Mouse (Mus musculus): ENCODE measurements at regions not wholly inside any gene's neighbourhood (a gene's known extent, or its start where the extent isn't known, plus 50 kb on each side); places are given as distances from the start of the nearest gene placed in this dataset.

- no peak overlapping the region for H3K4me3 ChIP-seq (ENCODE audit: control insufficient read depth in 1 of 2, insufficient read depth in 1 of 2, low read depth in 2 of 2, low read length in 2 of 2)
- no peak overlapping the region for H3K27ac ChIP-seq (ENCODE audit: control insufficient read depth, low read depth, low read length)
- TF ChIP-seq SMC3 (IDR thresholded peaks at IDR 0.05; ENCODE audit: low read depth, low read length), result no peak
- TF ChIP-seq MAFK (IDR thresholded peaks at IDR 0.05; ENCODE audit: borderline replicate concordance, low read depth, low read length), result no peak
- TF ChIP-seq GATA1 (IDR thresholded peaks at IDR 0.05; ENCODE audit: low read depth, low read length), result no peak
- TF ChIP-seq ZNF384 (IDR thresholded peaks at IDR 0.05; ENCODE audit: low read depth, low read length), result no peak
- no peak for TF ChIP-seq MYB (IDR thresholded peaks at IDR 0.05; ENCODE audit: low read depth, low read length)
- TF ChIP-seq MXI1 (IDR thresholded peaks at IDR 0.05; ENCODE audit: low read depth, low read length), result no peak
- TF ChIP-seq MAX (IDR thresholded peaks at IDR 0.05; ENCODE audit: low read length), result no peak
- TF ChIP-seq POLR2AphosphoS2 (IDR thresholded peaks at IDR 0.05; ENCODE audit: low read length), result no peak
- TF ChIP-seq CHD1 (IDR thresholded peaks at IDR 0.05; ENCODE audit: low read depth, low read length), result no peak
- TF ChIP-seq KAT2A (conservative IDR thresholded peaks at IDR 0.05; ENCODE audit: low read depth, low read length), result no peak
- no peak for TF ChIP-seq NRF1 (IDR thresholded peaks at IDR 0.05; ENCODE audit: insufficient read depth, low read depth, low read length, poor library complexity, severe bottlenecking)
- no peak for TF ChIP-seq MAZ (IDR thresholded peaks at IDR 0.05; ENCODE audit: low read depth, low read length)
- TF ChIP-seq UBTF (IDR thresholded peaks at IDR 0.05; ENCODE audit: borderline replicate concordance, insufficient read depth, low read depth, low read length), result no peak
- TF ChIP-seq E2F4 (IDR thresholded peaks at IDR 0.05; ENCODE audit: borderline replicate concordance, low read depth, low read length), result no peak
- TF ChIP-seq TAL1 (IDR thresholded peaks at IDR 0.05; ENCODE audit: low read length), result no peak
- TF ChIP-seq RCOR1 (IDR thresholded peaks at IDR 0.05; ENCODE audit: low read depth, low read length), result no peak
- TF ChIP-seq MEF2A (IDR thresholded peaks at IDR 0.05; ENCODE audit: extremely low read depth, insufficient replicate concordance, low read depth, low read length, poor library complexity, severe bottlenecking), result no peak
- no peaks in the 10 kb centered on the region for H3K36me3 ChIP-seq (ENCODE audit: control insufficient read depth in 1 of 2, insufficient read depth in 2 of 2, low read length in 2 of 2)
- H3K79me2 ChIP-seq (ENCODE audit: control insufficient read depth, insufficient read depth, low read length, poor library complexity), result no peaks in the 10 kb centered on the region
- H3K4me1 ChIP-seq (ENCODE audit: control insufficient read depth in 1 of 2, insufficient read depth in 2 of 2, low read length in 2 of 2), result no peaks in the 10 kb centered on the region
- no peaks in the 10 kb centered on the region; a peak in 1 of 4 replicates for H3K27me3 ChIP-seq (ENCODE audit: control insufficient read depth in 1 of 2, insufficient read depth in 2 of 2, low read length in 2 of 2)
- H3K9me3 ChIP-seq (replicated peaks; ENCODE audit: insufficient read depth, low read length), result no peaks in the 10 kb centered on the region
- H3K9ac ChIP-seq (ENCODE audit: control insufficient read depth, low read depth, low read length, poor library complexity, severe bottlenecking), result no peak overlapping the region
- no peak for DNase-seq (ENCODE audit: low read depth, low spot score)
These were observed 130.9 kb downstream of the Srek1 start for GRCm38 (mm10) chr13:103643486-103643885.

GRCm38 (mm10) chr13:103642542-103643375, 131.6 kb downstream of the Srek1 start:
- TF ChIP-seq CHD2 (IDR thresholded peaks at IDR 0.05; ENCODE audit: low read length) (no peak), GABPA (IDR thresholded peaks at IDR 0.05; ENCODE audit: low read depth, low read length) (no peak), MXI1 (IDR thresholded peaks at IDR 0.05; ENCODE audit: low read depth, low read length) (no peak), ELF1 (IDR thresholded peaks at IDR 0.05; ENCODE audit: low read depth, low read length) (no peak), USF2 (IDR thresholded peaks at IDR 0.05; ENCODE audit: borderline replicate concordance in 1 of 2, insufficient read depth in 1 of 2, low read depth in 1 of 2, low read length in 2 of 2) (no peak), TAL1 (IDR thresholded peaks at IDR 0.05; ENCODE audit: low read length) (no peak), TCF12 (IDR thresholded peaks at IDR 0.05; ENCODE audit: low read depth, low read length) (no peak), MYC (IDR thresholded peaks at IDR 0.05; ENCODE audit: low read depth, low read length) (no peak), UBTF (IDR thresholded peaks at IDR 0.05; ENCODE audit: borderline replicate concordance, insufficient read depth, low read depth, low read length) (no peak), SIN3A (IDR thresholded peaks at IDR 0.05; ENCODE audit: low read length) (no peak), MAZ (IDR thresholded peaks at IDR 0.05; ENCODE audit: low read depth, low read length) (no peak), KAT2A (conservative IDR thresholded peaks at IDR 0.05; ENCODE audit: low read depth, low read length) (no peak), HCFC1 (IDR thresholded peaks at IDR 0.05; ENCODE audit: low read depth, low read length) (no peak), POLR2A (IDR thresholded peaks at IDR 0.05; ENCODE audit: control insufficient read depth in 1 of 2, insufficient read depth in 1 of 2, low read depth in 1 of 2, low read length in 2 of 2, poor library complexity in 1 of 2) (no peak), MYB (IDR thresholded peaks at IDR 0.05; ENCODE audit: low read depth, low read length) (no peak)
- Histone ChIP-seq H3K27me3 (ENCODE audit: control insufficient read depth in 1 of 2, insufficient read depth in 2 of 2, low read length in 2 of 2) (no peaks in the 10 kb centered on the region; a peak in 1 of 4 replicates), H3K79me2 (ENCODE audit: control insufficient read depth, insufficient read depth, low read length, poor library complexity) (no peaks in the 10 kb centered on the region), H3K9ac (ENCODE audit: control insufficient read depth, low read depth, low read length, poor library complexity, severe bottlenecking) (no peak overlapping the region), H3K9me3 (replicated peaks; ENCODE audit: insufficient read depth, low read length) (no peaks in the 10 kb centered on the region), H3K36me3 (ENCODE audit: control insufficient read depth in 1 of 2, insufficient read depth in 2 of 2, low read length in 2 of 2) (no peaks in the 10 kb centered on the region), H3K27ac (ENCODE audit: control insufficient read depth, low read depth, low read length) (no peak overlapping the region), H3K4me1 (ENCODE audit: control insufficient read depth in 1 of 2, insufficient read depth in 2 of 2, low read length in 2 of 2) (no peaks in the 10 kb centered on the region), H3K4me3 (ENCODE audit: control insufficient read depth in 1 of 2, insufficient read depth in 1 of 2, low read depth in 2 of 2, low read length in 2 of 2) (no peak overlapping the region)
- DNase-seq (ENCODE audit: low read depth, low spot score), result no peak
